8 mouse cellular contexts compared by ENCODE assay signal in the genomic region with DNA sequence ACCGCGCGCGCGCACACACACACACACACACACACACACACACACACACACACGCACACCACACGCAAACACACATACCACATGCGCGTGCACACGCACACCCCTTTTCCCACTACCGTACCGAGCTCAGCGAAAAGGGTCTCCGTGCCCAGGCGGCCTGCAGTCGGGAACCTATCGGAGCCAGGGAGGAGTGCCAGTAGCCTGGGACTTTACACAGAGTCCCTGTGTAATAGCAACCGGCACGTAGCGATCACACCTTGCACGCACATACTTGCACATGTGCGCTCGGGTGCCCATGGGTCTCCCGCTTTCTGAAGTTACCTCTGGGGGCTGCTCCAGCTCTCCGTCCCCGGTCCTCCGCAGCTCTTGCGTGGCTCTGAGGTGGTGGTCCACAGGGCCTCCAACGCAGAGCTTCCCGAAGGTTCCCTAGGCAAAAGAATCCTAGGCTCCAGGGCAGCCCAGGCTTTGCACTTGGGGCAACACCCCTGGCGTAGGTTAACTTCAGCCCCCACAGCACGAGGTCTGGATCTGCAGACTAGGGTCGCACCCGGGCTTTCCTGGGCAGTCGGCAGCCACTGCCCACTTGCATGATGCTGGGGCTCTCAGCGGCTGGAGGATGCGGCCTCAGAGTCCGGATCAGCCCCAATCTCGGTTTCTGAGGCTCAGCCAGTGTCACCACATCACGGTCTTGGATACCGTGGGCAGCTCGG. TPM values are rescaled to one million over a fixed set of nuclear protein-coding genes. Genes with fewer than 3 reads are reported as not detected.
DNase-seq lines count a peak whose midpoint lies in the region; ATAC-seq and TF ChIP-seq lines count a peak whose summit lies in the region.

No protein-coding gene starts in this region.

- ATAC-seq in kidney, embryonic 14.5 days (ENCODE audit: low FRiP score, low TSS enrichment): peak; percentile 70; the same call in 1 of the 2 replicates
- peak; percentile 74 for ATAC-seq in forebrain, embryonic 12.5 days (ENCODE audit: low FRiP score)
- ATAC-seq in liver, embryonic 13.5 days (ENCODE audit: low read depth): no peak
- no peak for ATAC-seq in erythroblast, adult 5-6 weeks (replicated peaks; ENCODE audit: low FRiP score, poor library complexity, severe bottlenecking)

- WGBS in kidney, embryonic 14.5 days: 2% methylated on average over 41 of the region's 42 CpGs
- WGBS in kidney, adult 2 months: 3% methylated on average over 42 of the region's 42 CpGs
- 2% methylated on average over 42 of the region's 42 CpGs for WGBS in forebrain, embryonic 12.5 days
- 2% methylated on average over 42 of the region's 42 CpGs for WGBS in liver, embryonic 13.5 days (ENCODE audit: insufficient replicate concordance)

- H3K9ac ChIP-seq in kidney, embryonic 14.5 days (ENCODE audit: low read depth, low read length): no peak overlapping the region; the same call in 1 of the 2 replicates
- H3K9ac ChIP-seq in forebrain, embryonic 12.5 days: peak overlapping the region; percentile 54
- no peak overlapping the region for H3K9ac ChIP-seq in liver, embryonic 13.5 days

- peaks cover 7% of the 10 kb centered on the region; the same call in 1 of the 2 replicates for H3K4me1 ChIP-seq in kidney, embryonic 14.5 days (ENCODE audit: control insufficient read depth, insufficient read depth, low read length)
- H3K4me1 ChIP-seq in kidney, adult 2 months (ENCODE audit: control insufficient read depth, insufficient read depth, low read length): no peaks in the 10 kb centered on the region
- H3K4me1 ChIP-seq in forebrain, embryonic 12.5 days: peaks cover 21% of the 10 kb centered on the region
- H3K4me1 ChIP-seq in liver, embryonic 13.5 days (replicated peaks): no peaks in the 10 kb centered on the region

- no peak for DNase-seq in kidney, adult 2 months
- DNase-seq in cerebellum, adult 11 months: peak; percentile 12
- DNase-seq in liver, embryonic 13.5 days: no peak
- DNase-seq in gastrocnemius, postnatal 10 days: no peak
- DNase-seq in adrenal gland, adult 8-10 months: no peak

- H3K27ac ChIP-seq in kidney, embryonic 14.5 days (ENCODE audit: low read depth, low read length): no peak overlapping the region
- no peak overlapping the region for H3K27ac ChIP-seq in kidney, adult 2 months (ENCODE audit: insufficient read depth, low read depth, low read length)
- H3K27ac ChIP-seq in forebrain, embryonic 12.5 days: no peak overlapping the region
- H3K27ac ChIP-seq in liver, embryonic 13.5 days: no peak overlapping the region

- TF ChIP-seq CTCF in kidney, adult 2 months (conservative IDR thresholded peaks at IDR 0.05; ENCODE audit: insufficient read depth, insufficient read length, low read depth, low read length): no peak

- H3K4me2 ChIP-seq in kidney, embryonic 14.5 days (replicated peaks; ENCODE audit: low read depth, low read length): peak overlapping the region; percentile 88
- peak overlapping the region; percentile 96 for H3K4me2 ChIP-seq in forebrain, embryonic 12.5 days
- H3K4me2 ChIP-seq in liver, embryonic 13.5 days: peak overlapping the region; percentile 46

- no peak for TF ChIP-seq POLR2A in kidney, adult 2 months (IDR thresholded peaks at IDR 0.05; ENCODE audit: low read depth, low read length)

- peaks cover 29% of the 10 kb centered on the region for H3K27me3 ChIP-seq in kidney, embryonic 14.5 days (ENCODE audit: control insufficient read depth, insufficient read depth, low read length)
- no peaks in the 10 kb centered on the region; the same call in 1 of the 2 replicates for H3K27me3 ChIP-seq in kidney, adult 2 months (replicated peaks; ENCODE audit: control insufficient read depth, insufficient read depth, low read length)
- H3K27me3 ChIP-seq in forebrain, embryonic 12.5 days: peaks cover 49% of the 10 kb centered on the region
- peaks cover 32% of the 10 kb centered on the region for H3K27me3 ChIP-seq in liver, embryonic 13.5 days

- H3K9me3 ChIP-seq in kidney, embryonic 14.5 days (ENCODE audit: control insufficient read depth, low read length): no peaks in the 10 kb centered on the region
- H3K9me3 ChIP-seq in forebrain, embryonic 12.5 days: no peaks in the 10 kb centered on the region
- H3K9me3 ChIP-seq in liver, embryonic 13.5 days (replicated peaks): no peaks in the 10 kb centered on the region

- H3K36me3 ChIP-seq in kidney, embryonic 14.5 days (ENCODE audit: control insufficient read depth, insufficient read depth, low read length): no peaks in the 10 kb centered on the region
- H3K36me3 ChIP-seq in kidney, adult 2 months (ENCODE audit: control insufficient read depth, insufficient read depth, low read length): no peaks in the 10 kb centered on the region
- no peaks in the 10 kb centered on the region for H3K36me3 ChIP-seq in forebrain, embryonic 12.5 days (replicated peaks)
- no peaks in the 10 kb centered on the region for H3K36me3 ChIP-seq in liver, embryonic 13.5 days

- H3K4me3 ChIP-seq in kidney, embryonic 14.5 days (ENCODE audit: low read length): peak overlapping the region; percentile 37
- no peak overlapping the region for H3K4me3 ChIP-seq in kidney, adult 2 months (ENCODE audit: insufficient read depth, low read depth, low read length)
- H3K4me3 ChIP-seq in forebrain, embryonic 12.5 days (replicated peaks): peak overlapping the region; percentile 54
- H3K4me3 ChIP-seq in liver, embryonic 13.5 days (replicated peaks): peak overlapping the region; percentile 35

RNA-seq across cellular contexts. Expression of a gene that starts 0.5 kb away (rescaled TPM):
- 0.08 and 0.11 TPM in 2 replicates for polyA plus RNA-seq in kidney, embryonic 14.5 days (2014; fragmentation: Nextera tagmentation; extraction: Ambion mirVana)
- polyA plus RNA-seq in kidney, adult 2 months (2012; rRNA removed): 0.02 and 0.04 TPM in 2 replicates
- polyA plus RNA-seq in forebrain, embryonic 12.5 days (2016; fragmentation: Nextera tagmentation; extraction: Ambion mirVana): 0.09 and 0.18 TPM in 2 replicates
- polyA plus RNA-seq in liver, embryonic 13.5 days (2015; fragmentation: Nextera tagmentation; extraction: Ambion mirVana): not detected in 2 replicates
- not detected in 2 replicates for total RNA-seq in erythroblast, adult 5-6 weeks (2015; ENCODE audit: low replicate concordance)
- 0.17 TPM in 1 of 2 replicates, not detected in the other for total RNA-seq in erythroblast, adult 5-6 weeks (2017; ENCODE audit: low replicate concordance)
- total RNA-seq in gastrocnemius, postnatal 10 days (2021): under 1 TPM; 0.12 to 0.23 TPM
- under 1 TPM; 0.10 to 0.27 (median 0.18) TPM for total RNA-seq in adrenal gland, adult 8-10 months (2022)

Comparison
In these comparisons a context has a peak if more than half of its experiments do, and no peak if none do; other contexts are left out.
1. ATAC-seq: peak in kidney, embryonic 14.5 days (single experiment) and forebrain, embryonic 12.5 days (single experiment); none in liver, embryonic 13.5 days (single experiment) and erythroblast, adult 5-6 weeks (single experiment).
2. H3K4me2 ChIP-seq: peak in every context shown above with its lines; median percentile 96 in forebrain, embryonic 12.5 days; 88 in kidney, embryonic 14.5 days; 46 in liver, embryonic 13.5 days.